Mouse (Mus musculus) olfactory bulb, adult 2 months (tissue): Measurements from ENCODE around the gene Myo10. TPM values are rescaled to one million over a fixed set of nuclear protein-coding genes. Genes with fewer than 3 reads are reported as not detected.

Experiments
- H3K27ac ChIP-seq: fragments of 200-500 bp; 2 replicates; pipeline ENCODE4 v1.5.1; 2012; ENCODE audit warnings: low read depth, low read length; ENCODE audit not compliant: insufficient read depth
- H3K4me1 ChIP-seq: fragments of 200-500 bp; 2 replicates; pipeline ENCODE4 v1.6.1; 2012; ENCODE audit warnings: low read length; ENCODE audit not compliant: control insufficient read depth, insufficient read depth
- H3K4me3 ChIP-seq: fragments of 200-500 bp; 2 replicates; pipeline ENCODE4 v1.5.1; 2012; ENCODE audit warnings: mild to moderate bottlenecking, low read depth, low read length, moderate library complexity; ENCODE audit not compliant: insufficient read depth
- CTCF ChIP-seq: fragments of 200-500 bp; IDR thresholded peaks from 2 replicates; pipeline ENCODE4 v1.5.1; 2012; ENCODE audit warnings: low read depth, mild to moderate bottlenecking, low read length, moderate library complexity; ENCODE audit not compliant: insufficient read depth
- POLR2A ChIP-seq: fragments of 200-500 bp; IDR thresholded peaks from 2 replicates; pipeline ENCODE4 v1.6.1; 2012; ENCODE audit warnings: mild to moderate bottlenecking, low read depth, low read length, moderate library complexity; ENCODE audit not compliant: insufficient read depth
- WGBS: fragments of 180-500 bp; shearing (Covaris S2); methylation state at CpG from one replicate; pipeline ENCODE4 v1.1.7; 2018; 5-methylcytosine and 5-hydroxymethylcytosine counted together
- polyA plus RNA-seq: library from polyadenylated mRNA; stranded (reverse); fragments of >200 nt; gene quantifications from 2 replicates; pipeline ENCODE4 v1.2.4, GENCODE M21; 2012; ENCODE audit warnings: low replicate concordance; ENCODE audit not compliant: missing spikeins, insufficient read depth, insufficient read length

Myo10 gene
- polyA plus RNA-seq, 1 experiment: not detected

DNA sequence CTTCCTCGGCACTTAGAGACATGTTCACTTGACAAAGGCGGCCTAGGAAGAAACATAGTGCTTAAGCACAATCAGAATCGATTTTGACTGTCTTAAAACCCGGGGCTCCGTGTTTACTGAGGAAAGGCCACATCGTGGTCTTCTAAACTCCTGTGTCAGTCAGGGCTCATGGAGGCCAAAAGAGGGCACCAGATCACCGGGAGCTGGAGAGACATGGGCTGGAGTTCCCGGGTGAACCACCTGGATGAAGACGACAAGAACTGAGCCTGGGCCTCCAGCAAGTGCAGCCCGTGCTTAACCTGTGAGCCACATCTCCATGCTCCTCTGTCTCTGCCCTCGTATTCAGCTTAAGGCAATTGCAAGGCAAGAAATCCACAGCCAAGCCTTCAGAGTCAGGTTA lies 71.4 kb downstream of the Myo10 start:
- no peaks in the 10 kb centered on the region for H3K4me1 ChIP-seq
- no peak overlapping the region for H3K4me3 ChIP-seq
- TF ChIP-seq POLR2A (no peak), CTCF (no peak)
- WGBS: 89% methylated on average over 11 of the region's 11 CpGs
- H3K27ac ChIP-seq: no peak overlapping the region

DNA sequence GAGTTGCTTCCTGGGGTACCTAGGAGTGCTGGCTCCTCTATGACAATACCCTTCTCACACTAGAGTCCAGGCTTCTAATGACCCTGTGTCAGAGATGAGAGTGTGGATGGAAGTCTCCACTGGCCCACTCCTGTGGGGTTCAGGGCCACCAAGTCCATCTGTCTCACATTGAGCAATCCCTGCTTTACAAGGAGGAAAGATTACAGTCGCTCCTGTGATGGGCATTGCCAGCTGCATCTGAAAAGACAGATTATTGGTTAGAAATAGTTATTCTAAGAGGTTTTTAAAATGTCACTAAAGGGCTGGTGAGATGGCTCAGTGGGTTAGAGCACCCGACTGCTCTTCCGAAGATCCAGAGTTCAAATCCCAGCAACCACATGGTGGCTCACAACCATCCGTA lies 72.4 kb downstream of the Myo10 start:
- TF ChIP-seq POLR2A (no peak), CTCF (no peak)
- WGBS: 96% methylated on average over 4 of the region's 4 CpGs
- Histone ChIP-seq H3K4me1 (no peaks in the 10 kb centered on the region), H3K27ac (no peak overlapping the region), H3K4me3 (no peak overlapping the region)

DNA sequence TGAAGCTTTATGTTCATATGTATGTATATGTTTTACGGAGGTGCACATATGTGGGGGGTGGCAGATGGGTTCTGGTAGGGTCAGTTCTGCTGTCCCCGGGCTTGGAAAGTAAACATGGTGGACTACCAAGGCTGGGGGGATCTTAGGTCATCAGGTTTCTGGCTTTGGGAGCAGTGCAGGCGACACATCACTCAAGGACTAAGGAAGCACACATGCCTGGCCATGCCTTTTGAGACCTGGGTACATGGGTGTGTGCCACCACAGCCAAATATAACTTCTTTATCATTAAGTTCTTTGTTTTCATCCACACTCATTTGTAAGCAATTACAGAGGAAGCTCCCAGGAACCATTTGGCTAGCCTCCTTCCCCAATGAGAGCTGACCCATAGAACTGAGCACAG lies 72.9 kb downstream of the Myo10 start:
- TF ChIP-seq CTCF (no peak), POLR2A (no peak)
- Histone ChIP-seq H3K27ac (no peak overlapping the region), H3K4me3 (no peak overlapping the region), H3K4me1 (no peaks in the 10 kb centered on the region)
- WGBS: 94% methylated on average over 3 of the region's 3 CpGs

DNA sequence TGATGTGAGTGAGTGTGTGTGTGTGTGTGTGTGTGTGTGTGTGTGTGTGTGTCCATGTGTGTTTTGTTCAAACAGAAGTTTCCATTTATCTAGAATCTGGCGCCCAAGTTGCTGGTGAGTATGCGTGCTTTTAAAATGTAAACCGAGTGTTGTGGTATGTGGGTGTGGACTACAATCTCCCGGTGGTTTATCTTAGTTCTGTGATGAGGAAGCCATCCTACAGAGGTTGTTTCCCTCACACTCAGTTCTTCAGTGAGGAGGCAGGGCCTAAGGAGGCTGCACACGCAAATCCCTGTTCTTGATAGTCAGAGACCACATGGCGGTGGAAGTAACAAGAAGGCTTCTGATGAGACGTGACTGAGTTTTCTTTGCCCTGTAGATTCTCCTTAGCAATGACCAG lies 73.6 kb downstream of the Myo10 start:
- TF ChIP-seq CTCF (no peak), POLR2A (no peak)
- Histone ChIP-seq H3K27ac (no peak overlapping the region), H3K4me3 (no peak overlapping the region), H3K4me1 (no peaks in the 10 kb centered on the region)
- 87% methylated on average over 7 of the region's 7 CpGs for WGBS

DNA sequence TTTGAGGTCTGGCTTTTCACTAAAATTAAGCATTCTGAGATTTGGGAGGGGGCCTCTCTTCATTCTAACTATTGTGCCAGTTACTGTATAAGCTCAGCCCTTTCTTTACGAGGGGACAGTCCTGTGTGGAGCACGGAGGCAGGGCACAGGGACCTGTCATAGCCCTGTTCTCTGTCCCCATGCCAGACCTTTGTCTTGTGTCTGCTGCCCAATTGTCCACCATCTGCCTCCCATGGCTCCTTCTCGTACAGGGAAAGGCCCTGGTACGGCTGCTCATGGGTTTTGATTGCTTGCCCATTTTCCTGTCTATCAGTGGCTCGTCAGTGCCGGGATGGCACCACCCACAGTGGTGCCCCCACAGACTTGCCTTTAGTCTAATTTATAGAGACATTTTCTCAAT lies 74.3 kb downstream of the Myo10 start:
- no peak overlapping the region for H3K27ac ChIP-seq
- TF ChIP-seq CTCF (no peak), POLR2A (no peak)
- no peak overlapping the region for H3K4me3 ChIP-seq
- WGBS: 68% methylated on average over 6 of the region's 6 CpGs
- no peaks in the 10 kb centered on the region for H3K4me1 ChIP-seq

DNA sequence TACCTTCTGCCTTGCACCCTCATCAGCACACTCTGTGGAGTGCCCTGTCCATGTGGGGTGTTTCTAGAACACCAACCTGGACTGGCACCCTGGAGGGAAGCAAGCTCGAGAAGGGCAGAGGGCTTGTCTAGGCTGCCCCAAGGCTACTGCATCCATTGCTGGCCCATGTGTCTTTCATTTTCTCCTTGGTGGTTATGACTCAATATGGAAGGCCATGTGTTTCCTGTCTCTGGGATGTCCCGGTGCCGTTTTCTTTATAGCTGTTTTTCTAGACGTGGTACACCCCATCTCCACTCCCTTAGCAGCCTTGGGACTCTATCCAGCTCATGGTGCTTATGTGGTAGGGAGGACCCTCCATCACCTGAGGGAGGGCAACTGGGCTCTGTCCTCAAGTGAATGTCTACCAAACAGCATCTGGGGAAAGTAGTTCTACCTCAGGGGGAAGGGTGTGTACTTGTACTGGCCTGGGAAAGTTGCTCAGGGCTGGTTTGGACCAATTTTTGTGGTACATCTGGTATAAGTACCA lies 76.8 kb downstream of the Myo10 start:
- Histone ChIP-seq H3K4me1 (no peaks in the 10 kb centered on the region), H3K4me3 (no peak overlapping the region), H3K27ac (no peak overlapping the region)
- no peak for TF ChIP-seq POLR2A
- no peak for TF ChIP-seq CTCF
- WGBS: 89% methylated on average over 4 of the region's 4 CpGs

DNA sequence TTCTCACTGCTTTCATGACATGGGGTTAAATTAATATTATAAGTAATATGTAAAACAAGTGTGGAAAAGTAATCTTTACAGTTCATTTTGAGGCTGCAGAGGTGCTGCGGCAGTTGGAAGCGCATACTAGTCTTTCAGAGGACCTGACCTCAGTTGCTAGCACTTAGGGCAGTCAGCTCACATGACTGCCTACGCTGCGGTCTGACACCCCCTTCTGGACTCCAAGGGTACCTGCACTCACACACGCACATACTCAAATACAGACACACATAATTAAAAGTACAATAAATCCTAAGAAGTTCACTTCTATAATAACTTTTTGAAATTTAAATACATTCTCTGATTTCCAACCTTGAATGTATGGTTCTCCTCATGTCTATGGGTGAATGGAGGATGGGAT lies 80.3 kb downstream of the Myo10 start:
- 98% methylated on average over 5 of the region's 5 CpGs for WGBS
- no peak overlapping the region for H3K27ac ChIP-seq
- H3K4me3 ChIP-seq: no peak overlapping the region
- no peaks in the 10 kb centered on the region for H3K4me1 ChIP-seq
- TF ChIP-seq CTCF: no peak
- TF ChIP-seq POLR2A: no peak

DNA sequence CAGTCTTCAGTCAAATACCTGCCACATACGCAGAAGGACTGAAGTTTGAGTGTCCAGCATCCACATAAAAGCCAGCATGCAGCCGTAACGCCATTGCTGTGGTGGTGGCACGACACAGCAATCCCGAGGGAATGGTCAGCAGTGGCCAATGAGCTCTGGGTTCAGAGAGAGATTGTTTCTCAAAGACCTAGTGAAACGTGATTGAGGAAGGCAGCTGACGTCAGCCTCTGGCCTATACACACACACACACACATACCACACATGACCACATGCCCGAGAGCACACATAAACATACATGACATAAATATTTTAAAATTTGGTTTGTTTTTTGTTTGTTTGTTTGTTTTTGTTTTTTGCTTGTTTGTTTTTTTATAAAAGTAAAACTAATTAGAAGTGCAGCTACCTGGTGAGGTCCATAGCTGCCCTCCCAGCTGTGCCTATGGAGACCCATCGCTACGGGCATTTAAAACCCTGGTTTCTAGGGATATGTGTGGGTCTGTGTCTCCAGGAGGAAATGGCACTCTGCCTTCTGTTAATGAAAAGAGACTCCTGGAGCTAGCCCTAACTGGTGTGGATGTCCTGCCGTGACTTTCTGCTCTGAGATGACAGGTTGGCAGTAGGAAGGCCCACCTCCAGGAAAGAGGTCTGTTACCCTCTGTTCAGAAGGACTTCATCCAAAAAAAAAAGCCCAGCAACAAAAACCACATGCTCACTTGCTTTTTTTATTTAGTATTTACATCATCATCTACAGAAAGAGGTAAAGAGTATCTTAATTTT lies 82.7 kb downstream of the Myo10 start:
- no peaks in the 10 kb centered on the region for H3K4me1 ChIP-seq
- H3K27ac ChIP-seq: no peak overlapping the region
- TF ChIP-seq POLR2A (no peak), CTCF (no peak)
- WGBS: 89% methylated on average over 11 of the region's 11 CpGs
- no peak overlapping the region for H3K4me3 ChIP-seq

DNA sequence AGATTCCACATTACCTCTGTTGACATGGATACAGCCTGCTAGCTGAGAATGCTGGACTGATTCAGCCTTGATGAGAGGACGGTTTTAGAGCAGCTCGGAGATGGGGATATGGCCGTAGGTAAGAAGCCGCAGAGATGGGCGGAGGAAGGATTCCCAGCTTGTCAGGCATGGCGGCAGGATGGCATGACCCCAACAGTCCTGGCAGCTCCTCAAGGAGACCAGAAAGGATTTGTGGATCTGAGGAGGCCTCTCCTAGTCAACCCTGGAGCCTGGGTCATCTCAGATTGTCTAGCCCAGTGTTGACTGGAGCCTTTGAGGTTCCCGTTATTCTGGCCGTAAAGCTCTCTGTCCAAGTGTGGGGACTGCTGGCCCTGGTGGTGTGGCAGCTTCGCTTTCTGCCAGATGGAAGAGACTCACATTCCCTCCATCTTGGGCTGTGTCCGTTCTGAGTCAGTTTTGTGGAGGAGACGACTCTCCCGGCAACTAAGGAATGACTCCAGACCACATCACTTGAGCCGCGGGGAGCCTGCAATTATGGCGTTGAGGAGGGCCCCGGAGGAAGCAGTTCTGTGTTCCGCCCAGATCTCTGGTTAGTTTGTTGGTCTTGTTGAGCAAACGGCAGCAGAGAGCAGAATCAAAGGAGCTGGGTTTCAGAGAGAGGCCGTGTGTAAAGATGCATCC lies 84.7 kb downstream of the Myo10 start:
- Histone ChIP-seq H3K27ac (no peak overlapping the region), H3K4me3 (no peak overlapping the region), H3K4me1 (no peaks in the 10 kb centered on the region)
- WGBS: 84% methylated on average over 19 of the region's 19 CpGs
- no peak for TF ChIP-seq POLR2A
- TF ChIP-seq CTCF: no peak

DNA sequence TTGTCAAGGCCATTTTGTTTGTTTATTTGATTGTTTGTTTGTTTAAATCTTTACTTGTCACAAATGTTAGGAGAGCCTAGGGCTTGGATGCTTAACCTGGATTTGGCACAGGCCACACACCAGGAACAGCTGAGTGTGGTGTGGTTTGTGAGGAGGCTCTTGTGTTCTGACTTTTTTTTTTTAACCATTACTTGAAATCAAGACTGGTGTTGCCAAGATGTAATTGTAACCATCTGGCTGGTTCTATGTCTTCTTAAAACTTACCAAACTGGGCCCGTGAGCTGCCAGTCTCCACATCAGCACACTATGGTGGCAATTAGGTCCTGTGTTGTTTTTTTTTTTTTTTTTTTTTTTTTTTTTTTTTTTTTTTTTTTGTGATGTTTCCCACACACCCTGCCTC lies 85.6 kb downstream of the Myo10 start:
- no peak overlapping the region for H3K4me3 ChIP-seq
- WGBS: 87% methylated on average over 1 of the region's 1 CpGs
- TF ChIP-seq POLR2A: no peak
- no peak for TF ChIP-seq CTCF
- no peaks in the 10 kb centered on the region for H3K4me1 ChIP-seq
- no peak overlapping the region for H3K27ac ChIP-seq
